Mouse (Mus musculus) embryo, embryonic 10 days (tissue): ENCODE results near the gene Prom2.

Experiments used
- DNase-seq: peaks from one replicate; pipeline ENCODE4 v3.0.0-alpha.2; 2015; ENCODE audit warnings: low spot score

The Prom2 gene

GRCm38 (mm10) chr2:127484476-127485170, 56.6 kb downstream of the Prom2 start:
- peak; percentile 81 for DNase-seq

GRCm38 (mm10) chr2:127483001-127483400, 58.3 kb downstream of the Prom2 start:
- DNase-seq: peak; percentile 19

- DNase-seq: peak; percentile 79
These were observed 58.7 kb downstream of the Prom2 start for GRCm38 (mm10) chr2:127482533-127482911.

- peak; percentile 41 for DNase-seq
These were observed 59.3 kb downstream of the Prom2 start for GRCm38 (mm10) chr2:127481841-127482532.

GRCm38 (mm10) chr2:127479763-127480162, 61.5 kb downstream of the Prom2 start:
- no peak for DNase-seq

- DNase-seq: no peak
These were observed 62.1 kb downstream of the Prom2 start for GRCm38 (mm10) chr2:127479210-127479609.
